ENCODE assay signal across 13 mouse cellular contexts in the genomic region with DNA sequence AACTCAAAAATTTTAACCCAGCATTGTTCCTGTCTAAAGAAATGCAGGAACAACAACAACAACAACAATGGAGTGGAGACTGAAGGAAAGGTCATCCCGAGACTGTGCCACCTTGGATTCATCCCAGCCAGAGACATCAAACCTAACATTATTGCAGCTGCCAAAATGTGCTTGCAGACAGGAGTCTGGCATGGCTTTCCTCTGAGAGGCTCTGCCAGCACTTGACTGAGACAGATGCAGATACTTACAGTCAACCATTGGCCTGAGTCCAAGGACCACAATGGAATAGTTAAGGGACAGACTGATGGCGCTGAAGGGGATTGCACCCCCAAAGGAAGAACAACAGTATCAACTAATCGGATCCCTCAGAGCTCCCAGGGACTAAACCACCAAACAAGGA.
DNase-seq lines count a peak whose midpoint lies in the region; ATAC-seq and TF ChIP-seq lines count a peak whose summit lies in the region.
"Had no signal": no experiment of that assay in that cellular context is flagged by ENCODE, and none has a peak within 500 bp of the region (broad histone marks: within the 10 kb centered on the region; RNA-seq: fewer than 3 reads in every experiment).

No protein-coding gene starts in this region.

- no peaks in the 10 kb centered on the region; the same call in 1 of the 2 replicates for H3K4me1 ChIP-seq in heart, postnatal 0 days (ENCODE audit: control insufficient read depth, insufficient read depth)
- H3K4me1 ChIP-seq: liver, embryonic 15.5 days; midbrain, embryonic 12.5 days; neural tube, embryonic 12.5 days had no signal

- no peak overlapping the region for H3K9ac ChIP-seq in heart, postnatal 0 days (replicated peaks; ENCODE audit: low read depth, low read length)
- H3K9ac ChIP-seq: liver, embryonic 15.5 days; midbrain, embryonic 12.5 days; neural tube, embryonic 12.5 days had no signal

- 16% methylated on average over 3 of the region's 3 CpGs for WGBS in heart, postnatal 0 days

- no peaks in the 10 kb centered on the region for H3K36me3 ChIP-seq in heart, postnatal 0 days (replicated peaks; ENCODE audit: control insufficient read depth, insufficient read depth, low read length)
- H3K36me3 ChIP-seq: liver, embryonic 15.5 days; midbrain, embryonic 12.5 days; neural tube, embryonic 12.5 days had no signal

- H3K27ac ChIP-seq in heart, postnatal 0 days (ENCODE audit: low read depth), result peak overlapping the region; percentile 39
- H3K27ac ChIP-seq: liver, embryonic 15.5 days; midbrain, embryonic 12.5 days; neural tube, embryonic 12.5 days had no signal

- DNase-seq in cerebellum, postnatal 14 days, result peak; percentile 5 to 6
- DNase-seq in cerebellum, adult 9-10 months, result no peak
- peak; percentile 5 to 7 for DNase-seq in left cerebral cortex, postnatal 14 days (ENCODE audit: low spot score in 2 of 2)
- DNase-seq in left cerebral cortex, postnatal 10 days (ENCODE audit: extremely low spot score in 1 of 2, low spot score in 2 of 2), result no peak
- DNase-seq in brain, embryonic 14.5 days (ENCODE audit: low read depth), result peak; percentile 65
- peak; percentile 63 for DNase-seq in heart, postnatal 0 days (ENCODE audit: low spot score)
- DNase-seq in layer of hippocampus, adult 18-20 months (ENCODE audit: low spot score in 2 of 2), result no peak
- no peak for DNase-seq in gastrocnemius, postnatal 10 days
- DNase-seq: cerebellum, postnatal 36 days; kidney, postnatal 14 days had no signal

- TF ChIP-seq EP300 in heart, postnatal 0 days (IDR thresholded peaks at IDR 0.05; ENCODE audit: low read depth), result no peak; the same call in 1 of the 2 replicates

- intact Hi-C loops in left cerebral cortex, postnatal 14 days (cut with DNase I), result no loop called here
- intact Hi-C loops in left cerebral cortex, postnatal 10 days (cut with DNase I), result no loop called here

- H3K27me3 ChIP-seq in heart, postnatal 0 days (ENCODE audit: control insufficient read depth, insufficient read depth, low read length), result no peaks in the 10 kb centered on the region
- H3K27me3 ChIP-seq: liver, embryonic 15.5 days; midbrain, embryonic 12.5 days; neural tube, embryonic 12.5 days had no signal

- no peak for TF ChIP-seq CTCF in brain, embryonic 14.5 days (IDR thresholded peaks at IDR 0.05; ENCODE audit: borderline replicate concordance, extremely low read depth, insufficient read depth, insufficient read length)
- TF ChIP-seq CTCF in heart, postnatal 0 days (IDR thresholded peaks at IDR 0.05; ENCODE audit: low read depth), result peak; percentile 16; the same call in 1 of the 2 replicates

- ATAC-seq in heart, postnatal 0 days (ENCODE audit: insufficient read depth, low read depth), result peak; percentile 89

- no peaks in the 10 kb centered on the region for H3K9me3 ChIP-seq in heart, postnatal 0 days (replicated peaks; ENCODE audit: control insufficient read depth, low read length)
- H3K9me3 ChIP-seq: liver, embryonic 15.5 days; midbrain, embryonic 12.5 days; neural tube, embryonic 12.5 days had no signal

- TF ChIP-seq POLR2A in brain, embryonic 14.5 days (IDR thresholded peaks at IDR 0.05; ENCODE audit: borderline replicate concordance, extremely low read depth, insufficient read depth, insufficient read length, poor library complexity, severe bottlenecking), result no peak

- no peak overlapping the region for H3K4me3 ChIP-seq in heart, postnatal 0 days (ENCODE audit: low read depth, low read length)
- H3K4me3 ChIP-seq: liver, embryonic 15.5 days; midbrain, embryonic 12.5 days; neural tube, embryonic 12.5 days had no signal

- 0 out of 2 replicates have a peak overlapping the region, but pooled peaks have one; percentile 0 for H3K4me2 ChIP-seq in heart, postnatal 0 days (ENCODE audit: low read depth, low read length)
- H3K4me2 ChIP-seq: liver, embryonic 15.5 days; midbrain, embryonic 12.5 days; neural tube, embryonic 12.5 days had no signal

Comparison
In these comparisons a context has a peak if more than half of its experiments do, and no peak if none do; other contexts are left out.
1. DNase-seq: peak in cerebellum, postnatal 14 days (2 of 2), left cerebral cortex, postnatal 14 days (2 of 2), brain, embryonic 14.5 days (single experiment) and heart, postnatal 0 days (single experiment); none in cerebellum, adult 9-10 months (single experiment), left cerebral cortex, postnatal 10 days (0 of 2), layer of hippocampus, adult 18-20 months (0 of 2) and gastrocnemius, postnatal 10 days (single experiment).